Comparison of ENCODE assay signal across 8 mouse cellular contexts in genomic region chr5:28168253-28169165, GRCm38 (mm10). TPM values are rescaled to one million over a fixed set of nuclear protein-coding genes. Genes with fewer than 3 reads are reported as not detected.
DNase-seq lines count a peak whose midpoint lies in the region; ATAC-seq and TF ChIP-seq lines count a peak whose summit lies in the region.
"Had no signal": no experiment of that assay in that cellular context is flagged by ENCODE, and none has a peak within 500 bp of the region (broad histone marks: within the 10 kb centered on the region; RNA-seq: fewer than 3 reads in every experiment).

No protein-coding gene starts in this region.

- no peak overlapping the region for H3K27ac ChIP-seq in embryonic facial prominence, embryonic 14.5 days (replicated peaks; ENCODE audit: low read depth, low read length)
- H3K27ac ChIP-seq in limb, embryonic 14.5 days (replicated peaks; ENCODE audit: low read depth, low read length): no peak overlapping the region
- H3K27ac ChIP-seq: neural tube, embryonic 12.5 days had no signal

- ATAC-seq in embryonic facial prominence, embryonic 14.5 days (ENCODE audit: low read depth): no peak
- no peak for ATAC-seq in limb, embryonic 14.5 days (ENCODE audit: low FRiP score, low read depth)
- ATAC-seq in erythroid progenitor cell, adult 5-6 weeks (replicated peaks; ENCODE audit: low FRiP score, poor library complexity, severe bottlenecking): no peak

- peak overlapping the region; percentile 4; the same call in 1 of the 2 replicates for H3K4me2 ChIP-seq in embryonic facial prominence, embryonic 14.5 days (ENCODE audit: low read depth, low read length)
- no peak overlapping the region for H3K4me2 ChIP-seq in limb, embryonic 14.5 days (replicated peaks; ENCODE audit: low read depth, low read length, severe bottlenecking)
- H3K4me2 ChIP-seq: neural tube, embryonic 12.5 days had no signal

- H3K27me3 ChIP-seq in embryonic facial prominence, embryonic 14.5 days (replicated peaks; ENCODE audit: control insufficient read depth, insufficient read depth, low read length): peaks cover 96% of the 10 kb centered on the region
- H3K27me3 ChIP-seq in limb, embryonic 14.5 days (ENCODE audit: control insufficient read depth, insufficient read depth, low read length): peaks cover 94% of the 10 kb centered on the region

- no peak for TF ChIP-seq POLR2A in limb, embryonic 14.5 days (IDR thresholded peaks at IDR 0.05; ENCODE audit: borderline replicate concordance, extremely low read depth, insufficient read depth, insufficient read length)

- H3K9me3 ChIP-seq in embryonic facial prominence, embryonic 14.5 days (ENCODE audit: control insufficient read depth, low read length): no peaks in the 10 kb centered on the region
- H3K9me3 ChIP-seq in limb, embryonic 14.5 days (ENCODE audit: control insufficient read depth, low read length): no peaks in the 10 kb centered on the region
- H3K9me3 ChIP-seq: neural tube, embryonic 12.5 days had no signal

- H3K4me3 ChIP-seq in embryonic facial prominence, embryonic 14.5 days (ENCODE audit: low read depth, low read length): 0 out of 2 replicates have a peak overlapping the region, but pooled peaks have one; percentile 13
- H3K4me3 ChIP-seq in limb, embryonic 14.5 days (replicated peaks; ENCODE audit: low read length): peak overlapping the region; percentile 5
- H3K4me3 ChIP-seq: neural tube, embryonic 12.5 days had no signal

- DNase-seq in lung, postnatal 14 days: peak; percentile 5
- no peak for DNase-seq in lung, postnatal 36 days
- no peak for DNase-seq in embryonic facial prominence, embryonic 14.5 days (ENCODE audit: low spot score)
- no peak for DNase-seq in limb, embryonic 14.5 days (ENCODE audit: low spot score)
- no peak for DNase-seq in left cerebral cortex, postnatal 14 days (ENCODE audit: low spot score in 2 of 2)
- DNase-seq in layer of hippocampus, adult 9-11 months: no peak

- 2% methylated on average over 36 of the region's 36 CpGs for WGBS in embryonic facial prominence, embryonic 14.5 days
- WGBS in limb, embryonic 14.5 days: 1% methylated on average over 36 of the region's 36 CpGs

- H3K4me1 ChIP-seq in embryonic facial prominence, embryonic 14.5 days (ENCODE audit: control insufficient read depth, insufficient read depth, low read length): no peaks in the 10 kb centered on the region
- peaks cover 11% of the 10 kb centered on the region; the same call in 1 of the 2 replicates for H3K4me1 ChIP-seq in limb, embryonic 14.5 days (ENCODE audit: control insufficient read depth, insufficient read depth, low read length)

- H3K36me3 ChIP-seq in embryonic facial prominence, embryonic 14.5 days (ENCODE audit: control insufficient read depth, insufficient read depth, low read length): no peaks in the 10 kb centered on the region
- H3K36me3 ChIP-seq in limb, embryonic 14.5 days (ENCODE audit: control insufficient read depth, insufficient read depth, low read length): no peaks in the 10 kb centered on the region
- H3K36me3 ChIP-seq: neural tube, embryonic 12.5 days had no signal

- no peak overlapping the region for H3K9ac ChIP-seq in embryonic facial prominence, embryonic 14.5 days (ENCODE audit: low read depth, low read length)
- H3K9ac ChIP-seq in limb, embryonic 14.5 days (ENCODE audit: low read depth, low read length, severe bottlenecking): no peak overlapping the region
- H3K9ac ChIP-seq: neural tube, embryonic 12.5 days had no signal

- intact Hi-C loops in left cerebral cortex, postnatal 14 days (cut with DNase I): loop anchor here (2.0 to 5.0 kb wide), 2 partner anchors 44 to 1304 kb away; no protein-coding TSS in a partner anchor

RNA-seq across cellular contexts. Expression of gene En2, which starts 3.0 kb away (rescaled TPM):
- polyA plus RNA-seq in embryonic facial prominence, embryonic 14.5 days (2014; fragmentation: Nextera tagmentation; extraction: Ambion mirVana): not detected in 2 replicates
- polyA plus RNA-seq in limb, embryonic 14.5 days (2012; rRNA removed): 0.03 and 0.06 TPM in 2 replicates
- polyA plus RNA-seq in limb, embryonic 14.5 days (2014; fragmentation: Nextera tagmentation; extraction: Ambion mirVana): not detected in 2 replicates
- total RNA-seq in erythroid progenitor cell, adult 5-6 weeks (2015; ENCODE audit: low replicate concordance): not detected in 2 replicates
- not detected in 2 replicates for total RNA-seq in erythroid progenitor cell, adult 5-6 weeks (2017; ENCODE audit: low replicate concordance)
- total RNA-seq in left cerebral cortex, postnatal 14 days (2021): under 1 TPM; 0.13 to 0.44 TPM
